Mouse (Mus musculus): ENCODE measurements around the gene Kdm4a.

Gene Kdm4a

DNA sequence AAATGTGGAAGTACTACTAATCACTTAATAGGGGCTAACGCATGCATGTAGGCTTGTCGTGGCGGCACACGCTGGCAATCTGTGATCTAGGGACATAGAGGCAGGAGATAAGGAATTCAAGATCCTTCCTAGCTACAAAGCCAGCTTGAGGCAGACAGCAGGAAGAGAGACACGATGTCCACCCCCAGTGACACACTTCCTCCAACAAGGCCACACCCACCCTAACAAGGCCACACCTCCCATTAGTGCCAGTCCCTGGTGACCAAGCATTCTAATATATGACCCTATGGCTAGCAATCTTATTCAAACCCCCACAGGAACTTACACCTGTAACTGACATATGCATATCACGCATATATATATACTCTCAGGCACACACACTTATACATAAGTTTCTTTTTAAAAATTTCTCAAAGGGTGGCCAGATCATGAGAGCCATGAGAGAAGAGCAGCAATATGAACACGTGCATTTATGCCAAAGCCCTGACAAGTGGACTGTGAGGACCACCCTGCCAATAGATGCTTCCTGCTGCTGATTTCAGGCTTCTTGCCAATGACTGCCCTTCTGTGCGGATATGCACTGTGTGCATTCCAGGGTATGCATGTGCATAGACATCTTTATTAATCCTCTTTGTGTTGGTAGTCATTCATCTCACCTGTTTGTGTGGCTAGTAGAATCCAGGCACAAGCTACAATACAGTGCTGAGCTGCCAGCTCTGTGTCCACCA is 80.0 kb downstream of the Kdm4a start:
- no peak overlapping the region for H3K4me3 ChIP-seq (replicated peaks; ENCODE audit: low read length)
- peaks cover 20% of the 10 kb centered on the region for H3K4me1 ChIP-seq (replicated peaks; ENCODE audit: low read depth, low read length)
- H3K27me3 ChIP-seq (ENCODE audit: insufficient read depth, low read length), result no peaks in the 10 kb centered on the region
- H3K9me3 ChIP-seq (ENCODE audit: low read length), result no peaks in the 10 kb centered on the region
- H3K36me3 ChIP-seq (ENCODE audit: insufficient read depth, low read length), result no peaks in the 10 kb centered on the region
- TF ChIP-seq CTCF (conservative IDR thresholded peaks at IDR 0.05; ENCODE audit: low read length) (no peak), POU5F1 (IDR thresholded peaks at IDR 0.05; ENCODE audit: borderline replicate concordance, low read length) (no peak)

DNA sequence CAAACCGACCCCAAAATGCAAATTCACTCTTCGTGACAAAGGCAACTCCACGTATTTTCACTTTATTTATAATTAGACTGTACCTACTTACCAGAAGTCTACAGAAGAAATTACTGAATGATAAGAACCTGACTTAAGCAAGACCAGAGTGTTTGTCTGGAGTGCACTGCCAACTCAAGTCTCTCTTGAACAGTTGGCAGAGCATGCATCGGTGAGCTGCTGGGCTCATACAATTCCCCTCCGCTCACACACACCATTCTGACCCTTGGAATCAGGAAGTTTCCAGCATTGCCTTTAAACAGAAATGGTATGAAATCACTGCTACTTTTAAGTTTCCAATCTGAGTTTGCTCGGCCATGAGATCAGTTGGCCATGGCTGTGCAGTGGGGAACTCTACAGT is 81.3 kb downstream of the Kdm4a start:
- no peak for TF ChIP-seq CTCF (conservative IDR thresholded peaks at IDR 0.05; ENCODE audit: low read length)
- TF ChIP-seq POU5F1 (IDR thresholded peaks at IDR 0.05; ENCODE audit: borderline replicate concordance, low read length), result no peak
- no peak for TF ChIP-seq NANOG (IDR thresholded peaks at IDR 0.05; ENCODE audit: borderline replicate concordance, low read length)
- no peaks in the 10 kb centered on the region for H3K36me3 ChIP-seq (ENCODE audit: insufficient read depth, low read length)
- peaks cover 20% of the 10 kb centered on the region for H3K4me1 ChIP-seq (replicated peaks; ENCODE audit: low read depth, low read length)
- H3K4me3 ChIP-seq (replicated peaks; ENCODE audit: low read length), result no peak overlapping the region
- no peaks in the 10 kb centered on the region for H3K9me3 ChIP-seq (ENCODE audit: low read length)
- no peaks in the 10 kb centered on the region for H3K27me3 ChIP-seq (ENCODE audit: insufficient read depth, low read length)

DNA sequence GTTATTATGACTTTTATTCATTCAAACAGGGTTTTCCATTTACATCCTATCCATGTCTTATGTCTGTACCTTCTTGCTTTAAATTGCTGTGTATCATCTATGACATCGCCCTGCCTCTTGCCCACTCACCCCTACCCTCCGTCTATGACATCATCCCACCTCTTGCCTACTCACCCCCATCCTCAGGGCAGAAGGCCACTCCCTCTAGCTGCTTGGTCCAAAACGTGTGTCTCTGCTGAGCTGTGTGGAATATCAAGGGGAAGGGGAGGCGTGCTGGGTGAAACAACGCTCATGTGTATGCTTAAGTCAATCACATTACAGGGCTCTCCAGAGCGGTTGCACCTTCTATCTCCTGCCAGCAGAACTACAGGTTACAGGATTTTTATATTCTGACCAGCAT is 83.8 kb downstream of the Kdm4a start:
- Histone ChIP-seq H3K4me1 (replicated peaks; ENCODE audit: low read depth, low read length) (peaks cover 20% of the 10 kb centered on the region), H3K27me3 (ENCODE audit: insufficient read depth, low read length) (no peaks in the 10 kb centered on the region), H3K9me3 (ENCODE audit: low read length) (no peaks in the 10 kb centered on the region), H3K36me3 (ENCODE audit: insufficient read depth, low read length) (no peaks in the 10 kb centered on the region), H3K4me3 (replicated peaks; ENCODE audit: low read length) (no peak overlapping the region)
- TF ChIP-seq CTCF (conservative IDR thresholded peaks at IDR 0.05; ENCODE audit: low read length) (no peak), POU5F1 (IDR thresholded peaks at IDR 0.05; ENCODE audit: borderline replicate concordance, low read length) (no peak), NANOG (IDR thresholded peaks at IDR 0.05; ENCODE audit: borderline replicate concordance, low read length) (no peak)

- TF ChIP-seq CTCF (conservative IDR thresholded peaks at IDR 0.05; ENCODE audit: low read length) (no peak), POU5F1 (IDR thresholded peaks at IDR 0.05; ENCODE audit: borderline replicate concordance, low read length) (no peak), NANOG (IDR thresholded peaks at IDR 0.05; ENCODE audit: borderline replicate concordance, low read length) (no peak)
- Histone ChIP-seq H3K9me3 (ENCODE audit: low read length) (no peaks in the 10 kb centered on the region), H3K4me1 (replicated peaks; ENCODE audit: low read depth, low read length) (peaks cover 36% of the 10 kb centered on the region), H3K4me3 (replicated peaks; ENCODE audit: low read length) (no peak overlapping the region), H3K36me3 (ENCODE audit: insufficient read depth, low read length) (peaks cover 4% of the 10 kb centered on the region; the same call in 1 of the 2 replicates), H3K27me3 (ENCODE audit: insufficient read depth, low read length) (no peaks in the 10 kb centered on the region)
These were observed 86.9 kb downstream of the Kdm4a start for GRCm38 (mm10) chr4:118092784-118093457.

- no peaks in the 10 kb centered on the region for H3K27me3 ChIP-seq (ENCODE audit: insufficient read depth, low read length)
- H3K4me3 ChIP-seq (replicated peaks; ENCODE audit: low read length), result no peak overlapping the region
- no peaks in the 10 kb centered on the region for H3K9me3 ChIP-seq (ENCODE audit: low read length)
- peaks cover 18% of the 10 kb centered on the region for H3K4me1 ChIP-seq (replicated peaks; ENCODE audit: low read depth, low read length)
- H3K36me3 ChIP-seq (ENCODE audit: insufficient read depth, low read length), result peaks cover 4% of the 10 kb centered on the region; the same call in 1 of the 2 replicates
- TF ChIP-seq POU5F1 (IDR thresholded peaks at IDR 0.05; ENCODE audit: borderline replicate concordance, low read length), result no peak
- no peak for TF ChIP-seq CTCF (conservative IDR thresholded peaks at IDR 0.05; ENCODE audit: low read length)
- TF ChIP-seq NANOG (IDR thresholded peaks at IDR 0.05; ENCODE audit: borderline replicate concordance, low read length), result no peak
These were observed 89.4 kb downstream of the Kdm4a start for GRCm38 (mm10) chr4:118090449-118090848.

GRCm38 (mm10) chr4:118089939-118090338 is 89.9 kb downstream of the Kdm4a start:
- peaks cover 18% of the 10 kb centered on the region for H3K4me1 ChIP-seq (replicated peaks; ENCODE audit: low read depth, low read length)
- H3K27me3 ChIP-seq (ENCODE audit: insufficient read depth, low read length), result no peaks in the 10 kb centered on the region
- H3K4me3 ChIP-seq (replicated peaks; ENCODE audit: low read length), result no peak overlapping the region
- no peak for TF ChIP-seq NANOG (IDR thresholded peaks at IDR 0.05; ENCODE audit: borderline replicate concordance, low read length)
- TF ChIP-seq CTCF (conservative IDR thresholded peaks at IDR 0.05; ENCODE audit: low read length), result peak; percentile 98
- no peak for TF ChIP-seq POU5F1 (IDR thresholded peaks at IDR 0.05; ENCODE audit: borderline replicate concordance, low read length)
- H3K36me3 ChIP-seq (ENCODE audit: insufficient read depth, low read length), result peaks cover 4% of the 10 kb centered on the region; the same call in 1 of the 2 replicates
- H3K9me3 ChIP-seq (ENCODE audit: low read length), result no peaks in the 10 kb centered on the region

- Histone ChIP-seq H3K9me3 (ENCODE audit: low read length) (no peaks in the 10 kb centered on the region), H3K36me3 (ENCODE audit: insufficient read depth, low read length) (peaks cover 4% of the 10 kb centered on the region; the same call in 1 of the 2 replicates), H3K27me3 (ENCODE audit: insufficient read depth, low read length) (no peaks in the 10 kb centered on the region), H3K4me3 (replicated peaks; ENCODE audit: low read length) (no peak overlapping the region), H3K4me1 (replicated peaks; ENCODE audit: low read depth, low read length) (peaks cover 18% of the 10 kb centered on the region)
- TF ChIP-seq NANOG (IDR thresholded peaks at IDR 0.05; ENCODE audit: borderline replicate concordance, low read length) (no peak), CTCF (conservative IDR thresholded peaks at IDR 0.05; ENCODE audit: low read length) (no peak), POU5F1 (IDR thresholded peaks at IDR 0.05; ENCODE audit: borderline replicate concordance, low read length) (no peak)
These were observed 91.1 kb downstream of the Kdm4a start for GRCm38 (mm10) chr4:118088771-118089170.

Measured in E14TG2a.4 (cell line).